8 mouse cellular contexts compared by ENCODE assay signal in the genomic region with DNA sequence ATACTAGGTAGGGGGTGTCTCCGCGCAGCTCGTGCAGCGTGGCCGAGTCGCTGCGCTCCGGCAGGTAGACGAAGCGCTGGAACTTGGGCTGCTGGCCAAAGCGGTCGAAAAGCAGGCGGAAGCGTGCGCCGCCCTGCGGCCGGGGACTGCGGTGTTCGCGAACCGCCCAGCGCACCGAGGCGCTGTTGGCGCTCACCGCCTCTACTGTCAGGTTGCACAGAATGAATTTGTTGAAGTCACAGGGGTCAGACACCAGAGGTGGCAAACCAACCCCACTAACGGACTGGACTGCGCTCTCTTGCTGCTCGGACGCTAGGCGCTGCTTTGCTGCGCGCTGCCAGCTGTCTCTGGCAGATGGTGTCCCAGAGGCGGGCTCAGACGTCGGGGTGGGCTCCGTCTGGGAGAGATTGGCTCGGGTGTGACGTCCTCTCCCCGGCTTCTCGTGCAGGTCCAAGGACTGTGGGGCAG. TPM values are rescaled to one million over a fixed set of nuclear protein-coding genes. Genes with fewer than 3 reads are reported as not detected.
A peak's percentile ranks its signal among the peaks of the same experiment; 100 is the strongest.
DNase-seq lines count a peak whose midpoint lies in the region; ATAC-seq and TF ChIP-seq lines count a peak whose summit lies in the region.

No protein-coding gene starts in this region.

- peak overlapping the region; percentile 93 for H3K27ac ChIP-seq in embryonic facial prominence, embryonic 12.5 days
- H3K27ac ChIP-seq in liver, embryonic 11.5 days (ENCODE audit: low read depth, low read length), result no peak overlapping the region
- no peak overlapping the region for H3K27ac ChIP-seq in midbrain, postnatal 0 days (ENCODE audit: low read depth, low read length)

- TF ChIP-seq CTCF in midbrain, postnatal 0 days (IDR thresholded peaks at IDR 0.05), result peak; percentile 70

- ATAC-seq in embryonic facial prominence, embryonic 12.5 days (ENCODE audit: insufficient number of reproducible peaks, insufficient read depth, low FRiP score, low TSS enrichment), result 0 out of 2 replicates have a peak, but pooled peaks have one; percentile 35
- no peak for ATAC-seq in liver, embryonic 11.5 days (replicated peaks; ENCODE audit: low FRiP score)
- peak; percentile 39 for ATAC-seq in midbrain, postnatal 0 days (ENCODE audit: low FRiP score)

- H3K4me2 ChIP-seq in embryonic facial prominence, embryonic 12.5 days (replicated peaks), result peak overlapping the region; percentile 93
- peak overlapping the region; percentile 72 for H3K4me2 ChIP-seq in liver, embryonic 11.5 days
- peak overlapping the region; percentile 89 for H3K4me2 ChIP-seq in midbrain, postnatal 0 days (ENCODE audit: low read depth, low read length, poor library complexity, severe bottlenecking)

- no peaks in the 10 kb centered on the region for H3K9me3 ChIP-seq in embryonic facial prominence, embryonic 12.5 days
- H3K9me3 ChIP-seq in liver, embryonic 11.5 days (ENCODE audit: control insufficient read depth, low read length), result no peaks in the 10 kb centered on the region
- H3K9me3 ChIP-seq in midbrain, postnatal 0 days (ENCODE audit: low read length), result no peaks in the 10 kb centered on the region

- H3K9ac ChIP-seq in embryonic facial prominence, embryonic 12.5 days, result peak overlapping the region; percentile 80
- no peak overlapping the region for H3K9ac ChIP-seq in liver, embryonic 11.5 days (ENCODE audit: low read depth, low read length)
- H3K9ac ChIP-seq in midbrain, postnatal 0 days (replicated peaks; ENCODE audit: low read length, poor library complexity, severe bottlenecking), result peak overlapping the region; percentile 63; the same call in 1 of the 2 replicates

- peak; percentile 85 to 93 for DNase-seq in adrenal gland, adult (ENCODE audit: inconsistent age in 2 of 2, low spot score in 1 of 2)
- no peak for DNase-seq in adrenal gland, adult 8-10 months
- DNase-seq in heart, adult 9 months (ENCODE audit: low spot score in 2 of 2), result peak; percentile 45 to 57
- DNase-seq in kidney, adult 9 months, result peak; percentile 66
- peak; percentile 56 for DNase-seq in liver, embryonic 11.5 days (ENCODE audit: low spot score)
- peak; percentile 69 for DNase-seq in midbrain, postnatal 0 days (ENCODE audit: low spot score)
- DNase-seq in urinary bladder, adult 2 months (ENCODE audit: low spot score), result peak; percentile 76

- no peaks in the 10 kb centered on the region for H3K36me3 ChIP-seq in embryonic facial prominence, embryonic 12.5 days
- H3K36me3 ChIP-seq in liver, embryonic 11.5 days (ENCODE audit: control insufficient read depth, insufficient read depth, low read length), result no peaks in the 10 kb centered on the region
- H3K36me3 ChIP-seq in midbrain, postnatal 0 days (ENCODE audit: insufficient read depth, low read length), result no peaks in the 10 kb centered on the region

- H3K4me1 ChIP-seq in embryonic facial prominence, embryonic 12.5 days, result peaks cover 39% of the 10 kb centered on the region
- H3K4me1 ChIP-seq in liver, embryonic 11.5 days (replicated peaks; ENCODE audit: control insufficient read depth, insufficient read depth, low read length), result peaks cover 10% of the 10 kb centered on the region
- peaks cover 7% of the 10 kb centered on the region; the same call in 1 of the 2 replicates for H3K4me1 ChIP-seq in midbrain, postnatal 0 days (ENCODE audit: insufficient read depth, low read length)

- H3K27me3 ChIP-seq in embryonic facial prominence, embryonic 12.5 days, result peaks cover 8% of the 10 kb centered on the region; the same call in 1 of the 2 replicates
- H3K27me3 ChIP-seq in liver, embryonic 11.5 days (replicated peaks; ENCODE audit: control insufficient read depth, insufficient read depth, low read length), result peaks cover 71% of the 10 kb centered on the region
- peaks cover 31% of the 10 kb centered on the region for H3K27me3 ChIP-seq in midbrain, postnatal 0 days (ENCODE audit: insufficient read depth, low read length)

- WGBS in embryonic facial prominence, embryonic 12.5 days, result 1% methylated on average over 42 of the region's 42 CpGs
- WGBS in liver, embryonic 11.5 days, result 2% methylated on average over 42 of the region's 42 CpGs
- under 1% methylated on average over 42 of the region's 42 CpGs for WGBS in midbrain, postnatal 0 days

- H3K4me3 ChIP-seq in embryonic facial prominence, embryonic 12.5 days, result peak overlapping the region; percentile 56
- H3K4me3 ChIP-seq in liver, embryonic 11.5 days (ENCODE audit: low read depth, low read length), result peak overlapping the region; percentile 43
- peak overlapping the region; percentile 52 for H3K4me3 ChIP-seq in midbrain, postnatal 0 days (ENCODE audit: low read depth, low read length)

RNA-seq across cellular contexts. Expression of gene Tril, which starts 2.3 kb away (rescaled TPM):
- total RNA-seq in adrenal gland, adult 8-10 months (2022), result 10 to 100 TPM in 1 of 4 experiments, 1 to 10 TPM in 3; 5.1 to 13.0 (median 8.1) TPM
- polyA plus RNA-seq in embryonic facial prominence, embryonic 12.5 days (2016; fragmentation: Nextera tagmentation; extraction: Ambion mirVana), result 67.1 and 77.0 TPM in 2 replicates
- 4.5 and 5.5 TPM in 2 replicates for polyA plus RNA-seq in liver, embryonic 11.5 days (2014; fragmentation: Nextera tagmentation; extraction: Ambion mirVana)
- total RNA-seq in midbrain, postnatal 0 days (2014; rRNA removed), result 48.4 and 55.6 TPM in 2 replicates
- polyA plus RNA-seq in midbrain, postnatal 0 days (2015; fragmentation: Nextera tagmentation; extraction: Ambion mirVana), result 25.9 and 26.7 TPM in 2 replicates
- 8.7 and 12.6 TPM in 2 replicates for polyA plus RNA-seq in urinary bladder, adult 2 months (2012; rRNA removed)
